Comparison of ENCODE assay signal across 12 mouse cellular contexts in the genomic region with DNA sequence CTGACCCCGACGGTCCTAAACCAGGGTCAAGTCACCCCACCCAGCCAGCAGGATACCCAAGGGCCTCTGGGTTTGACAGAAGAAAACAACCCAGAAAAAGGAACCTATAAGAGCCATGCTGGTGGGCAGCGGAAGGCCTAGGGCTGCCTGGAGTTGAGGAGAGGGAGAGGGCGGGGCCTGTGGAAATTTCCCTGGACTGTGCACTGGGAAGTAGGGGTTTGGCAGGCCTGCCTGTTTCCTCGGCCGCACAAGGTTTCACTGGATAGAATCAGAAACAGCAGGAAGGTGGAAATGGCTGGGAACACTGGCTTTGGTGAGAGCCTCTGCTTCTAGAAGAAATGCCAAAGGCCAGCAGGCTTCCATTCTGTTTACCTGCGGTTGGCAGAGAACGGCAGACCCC. TPM values are rescaled to one million over a fixed set of nuclear protein-coding genes. Genes with fewer than 3 reads are reported as not detected.
DNase-seq lines count a peak whose midpoint lies in the region; ATAC-seq and TF ChIP-seq lines count a peak whose summit lies in the region.
"Had no signal": no experiment of that assay in that cellular context is flagged by ENCODE, and none has a peak within 500 bp of the region (broad histone marks: within the 10 kb centered on the region; RNA-seq: fewer than 3 reads in every experiment).

No protein-coding gene starts in this region.

- no peaks in the 10 kb centered on the region for H3K36me3 ChIP-seq in kidney, adult 2 months (ENCODE audit: control insufficient read depth, insufficient read depth, low read length)
- no peaks in the 10 kb centered on the region for H3K36me3 ChIP-seq in limb, embryonic 13.5 days
- H3K36me3 ChIP-seq: forebrain, embryonic 15.5 days; liver, embryonic 12.5 days had no signal

- TF ChIP-seq POLR2A in kidney, adult 2 months (IDR thresholded peaks at IDR 0.05; ENCODE audit: low read depth, low read length), result no peak

- H3K9ac ChIP-seq in limb, embryonic 13.5 days, result 0 out of 2 replicates have a peak overlapping the region, but pooled peaks have one; percentile 36
- H3K9ac ChIP-seq: forebrain, embryonic 15.5 days; liver, embryonic 12.5 days had no signal

- no peak overlapping the region for H3K27ac ChIP-seq in kidney, adult 2 months (ENCODE audit: insufficient read depth, low read depth, low read length)
- peak overlapping the region; percentile 22; the same call in 1 of the 2 replicates for H3K27ac ChIP-seq in limb, embryonic 13.5 days
- H3K27ac ChIP-seq in layer of hippocampus, adult 2 months, result no peak overlapping the region
- H3K27ac ChIP-seq: forebrain, embryonic 15.5 days; liver, embryonic 12.5 days; macrophage had no signal

- DNase-seq in cerebellum, postnatal 10 days, result peak; percentile 47 to 54
- DNase-seq in cerebellum, adult 9-10 months, result no peak
- DNase-seq in gastrocnemius, postnatal 14 days, result peak; percentile 53
- peak; percentile 62 for DNase-seq in kidney, adult 2 months
- no peak for DNase-seq in layer of hippocampus, adult 2 months (ENCODE audit: low spot score in 2 of 2)
- DNase-seq in layer of hippocampus, adult 11-12 months (ENCODE audit: low spot score), result no peak
- DNase-seq in frontal cortex, postnatal 25 days (ENCODE audit: low spot score in 2 of 2), result no peak
- DNase-seq: thymus, postnatal 4 days had no signal

- no peak overlapping the region for H3K4me3 ChIP-seq in kidney, adult 2 months (ENCODE audit: insufficient read depth, low read depth, low read length)
- no peak overlapping the region for H3K4me3 ChIP-seq in limb, embryonic 13.5 days
- no peak overlapping the region for H3K4me3 ChIP-seq in layer of hippocampus, adult 2 months
- H3K4me3 ChIP-seq: forebrain, embryonic 15.5 days; liver, embryonic 12.5 days had no signal

- H3K4me2 ChIP-seq in limb, embryonic 13.5 days (replicated peaks), result no peak overlapping the region
- H3K4me2 ChIP-seq: forebrain, embryonic 15.5 days; liver, embryonic 12.5 days had no signal

- intact Hi-C loops in gastrocnemius, postnatal 14 days (cut with DNase I; ENCODE audit: low total_unique reads), result loop anchor here (2.0 to 5.0 kb wide), 2 partner anchors 81 to 126 kb away; partner anchors contain the start of gene Crispld2

- H3K9me3 ChIP-seq in limb, embryonic 13.5 days, result no peaks in the 10 kb centered on the region
- H3K9me3 ChIP-seq: forebrain, embryonic 15.5 days; liver, embryonic 12.5 days had no signal

- H3K27me3 ChIP-seq in kidney, adult 2 months (replicated peaks; ENCODE audit: control insufficient read depth, insufficient read depth, low read length), result no peaks in the 10 kb centered on the region
- H3K27me3 ChIP-seq in limb, embryonic 13.5 days, result no peaks in the 10 kb centered on the region
- H3K27me3 ChIP-seq: forebrain, embryonic 15.5 days had no signal

- no peak for TF ChIP-seq CTCF in kidney, adult 2 months (conservative IDR thresholded peaks at IDR 0.05; ENCODE audit: insufficient read depth, insufficient read length, low read depth, low read length)
- TF ChIP-seq CTCF in layer of hippocampus, adult 2 months (conservative IDR thresholded peaks at IDR 0.05), result no peak

- no peak for ATAC-seq in limb, embryonic 13.5 days (ENCODE audit: low FRiP score, low read depth)
- ATAC-seq: forebrain, embryonic 15.5 days; liver, embryonic 12.5 days had no signal

- 68% methylated on average over 8 of the region's 8 CpGs for WGBS in kidney, adult 2 months
- WGBS in limb, embryonic 13.5 days, result 72% methylated on average over 8 of the region's 8 CpGs

- peaks cover 14% of the 10 kb centered on the region for H3K4me1 ChIP-seq in kidney, adult 2 months (ENCODE audit: control insufficient read depth, insufficient read depth, low read length)
- peaks cover 20% of the 10 kb centered on the region for H3K4me1 ChIP-seq in limb, embryonic 13.5 days
- H3K4me1 ChIP-seq: liver, embryonic 12.5 days had no signal

RNA-seq across cellular contexts. Expression of gene Zdhhc7, which starts 28.5 kb away (rescaled TPM):
- 10 to 100 TPM; 21.0 to 21.2 TPM for total RNA-seq in gastrocnemius, postnatal 14 days (2021)
- 58.7 and 68.2 TPM in 2 replicates for polyA plus RNA-seq in kidney, adult 2 months (2012; rRNA removed)
- 31.6 and 32.8 TPM in 2 replicates for polyA plus RNA-seq in limb, embryonic 13.5 days (2015; fragmentation: Nextera tagmentation; extraction: Ambion mirVana)
- 10 to 100 TPM; 33.9 to 35.9 TPM for total RNA-seq in layer of hippocampus, adult 2 months (2021)

RNA-seq across cellular contexts. Expression of gene 6430548M08Rik, which starts 41.1 kb away (rescaled TPM):
- 10 to 100 TPM; 16.7 to 20.3 TPM for total RNA-seq in gastrocnemius, postnatal 14 days (2021)
- 8.4 and 8.8 TPM in 2 replicates for polyA plus RNA-seq in kidney, adult 2 months (2012; rRNA removed)
- 3.3 and 3.4 TPM in 2 replicates for polyA plus RNA-seq in limb, embryonic 13.5 days (2015; fragmentation: Nextera tagmentation; extraction: Ambion mirVana)
- total RNA-seq in layer of hippocampus, adult 2 months (2021), result 100 to 1,000 TPM; 170 to 183 TPM

Comparison
In these comparisons a context has a peak if more than half of its experiments do, and no peak if none do; other contexts are left out.
1. DNase-seq: peak in cerebellum, postnatal 10 days (2 of 2), gastrocnemius, postnatal 14 days (single experiment) and kidney, adult 2 months (single experiment); none in cerebellum, adult 9-10 months (single experiment), layer of hippocampus, adult 2 months (0 of 2), layer of hippocampus, adult 11-12 months (single experiment) and frontal cortex, postnatal 25 days (0 of 2).
2. RNA of gene 6430548M08Rik, which starts 41.1 kb away (total RNA-seq): 170 to 183 TPM in layer of hippocampus, adult 2 months; 16.7 to 20.3 TPM in gastrocnemius, postnatal 14 days; every median in the first group is over 4 times any median in the second.